Mouse (Mus musculus): Measurements from ENCODE around the gene Tpbgl.

Gene Tpbgl

DNA sequence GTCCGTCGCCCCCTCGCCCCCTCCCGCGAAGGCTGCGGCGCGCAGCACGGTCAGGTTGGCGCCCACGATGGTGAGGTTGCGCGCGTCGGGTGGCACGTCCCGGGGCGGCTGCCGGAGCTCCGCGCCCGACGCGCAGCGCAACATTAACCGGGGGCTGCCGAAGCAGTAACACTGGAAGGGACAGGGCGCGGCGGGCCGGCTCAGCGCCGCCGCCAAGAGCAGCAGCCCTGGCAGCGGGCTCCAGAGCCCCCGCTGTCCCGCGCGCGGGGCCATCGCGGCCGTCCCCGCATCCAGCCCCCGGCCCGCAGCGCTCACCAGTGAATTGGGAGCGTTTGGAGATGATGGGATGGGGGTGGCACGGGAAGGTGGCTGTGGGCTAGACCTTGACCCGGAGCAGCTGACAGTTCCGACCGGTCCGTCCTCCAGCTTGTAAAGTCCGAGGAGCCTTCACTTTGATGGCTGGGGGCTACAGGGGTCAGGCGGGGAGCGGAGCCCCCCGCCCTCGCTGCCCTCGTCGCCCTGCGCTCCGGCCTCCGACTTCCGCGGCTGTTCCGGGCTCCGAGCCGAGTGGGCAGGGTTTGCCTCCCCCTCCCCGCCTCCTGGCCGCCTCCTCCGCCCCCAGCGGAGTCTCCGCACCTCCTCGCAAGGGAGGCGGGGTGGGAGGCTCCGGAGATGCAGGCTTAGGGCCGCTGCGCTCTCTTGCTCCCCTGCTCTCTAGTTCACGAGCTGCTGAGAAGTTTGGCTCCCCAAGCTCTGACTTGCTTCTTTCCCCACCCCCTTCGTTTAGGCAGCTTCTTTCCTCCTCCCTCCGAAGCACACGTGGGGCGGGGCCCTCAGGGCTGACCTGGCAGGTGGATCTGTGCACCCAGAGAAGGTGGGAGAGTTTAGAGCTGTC is at the start of gene Tpbgl:
Gene Tpbgl (minus strand): TSS at position 728 of the 895 bp plus-strand sequence.
- peak in 1 of 2 experiments; percentile 13 for DNase-seq (ENCODE audit: low spot score in 2 of 2)

DNA sequence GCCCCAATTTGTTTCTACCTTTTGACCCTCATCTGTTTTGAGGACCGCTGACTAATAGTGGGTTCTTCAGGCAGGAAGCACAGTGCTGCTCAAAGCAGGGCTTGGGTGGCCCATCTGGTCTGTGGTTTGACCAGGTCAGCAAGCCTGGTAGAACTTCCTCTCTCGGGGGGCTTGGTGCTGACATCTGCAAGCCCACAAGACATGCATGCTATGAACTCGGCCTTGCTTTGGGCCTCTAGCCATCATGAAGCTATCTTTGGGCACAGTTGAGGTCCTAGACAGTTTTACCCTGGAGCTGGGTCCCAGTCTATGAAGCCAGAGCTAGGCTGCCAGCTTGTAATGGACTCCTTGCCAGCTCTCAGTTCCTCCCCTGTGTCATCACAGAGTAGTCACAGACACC is 48.0 kb upstream of the Tpbgl start:
- peak; percentile 15 to 25 for DNase-seq (ENCODE audit: low spot score in 2 of 2)

DNA sequence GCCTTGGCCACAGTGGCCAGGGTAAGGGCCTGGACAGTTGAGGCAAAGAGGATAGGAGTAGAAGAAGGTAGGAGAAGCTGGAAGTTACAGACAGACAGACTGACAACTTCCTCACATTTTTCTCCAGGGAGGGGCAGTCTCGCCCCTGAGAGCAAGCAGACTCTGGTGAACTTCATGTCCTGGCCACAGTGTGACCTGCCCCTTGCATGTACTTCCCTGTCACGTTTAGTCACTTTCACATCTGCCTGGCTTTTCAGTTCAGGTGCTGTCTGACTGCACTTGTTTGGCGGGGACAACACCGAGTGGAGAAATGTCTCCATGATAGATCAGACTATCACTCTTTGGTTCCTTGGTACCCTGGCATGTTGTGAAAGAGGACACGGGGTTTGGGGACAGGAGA is 47.3 kb upstream of the Tpbgl start:
- peak in 1 of 2 experiments; percentile 26 for DNase-seq (ENCODE audit: low spot score in 2 of 2)

DNA sequence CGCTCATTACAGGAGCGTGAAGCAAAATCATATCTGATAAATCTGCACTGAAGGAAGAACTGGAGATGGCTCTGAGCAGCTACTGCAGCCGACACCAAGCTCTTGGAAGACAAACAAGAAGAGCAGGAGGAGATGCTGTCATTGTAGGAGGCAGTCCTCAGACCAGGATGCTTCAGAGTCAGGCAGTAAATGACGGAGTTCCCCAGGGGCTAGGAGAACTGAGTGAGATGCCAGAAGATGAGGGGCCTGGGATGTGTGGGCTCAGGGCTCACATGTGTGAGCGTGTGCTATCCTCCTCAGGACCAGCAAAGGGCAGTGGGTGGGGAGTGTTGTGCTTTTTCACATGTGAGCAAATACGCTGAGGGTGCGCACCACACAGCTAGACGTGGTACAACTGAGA is 46.3 kb upstream of the Tpbgl start:
- DNase-seq (ENCODE audit: low spot score in 2 of 2) = no peak

DNA sequence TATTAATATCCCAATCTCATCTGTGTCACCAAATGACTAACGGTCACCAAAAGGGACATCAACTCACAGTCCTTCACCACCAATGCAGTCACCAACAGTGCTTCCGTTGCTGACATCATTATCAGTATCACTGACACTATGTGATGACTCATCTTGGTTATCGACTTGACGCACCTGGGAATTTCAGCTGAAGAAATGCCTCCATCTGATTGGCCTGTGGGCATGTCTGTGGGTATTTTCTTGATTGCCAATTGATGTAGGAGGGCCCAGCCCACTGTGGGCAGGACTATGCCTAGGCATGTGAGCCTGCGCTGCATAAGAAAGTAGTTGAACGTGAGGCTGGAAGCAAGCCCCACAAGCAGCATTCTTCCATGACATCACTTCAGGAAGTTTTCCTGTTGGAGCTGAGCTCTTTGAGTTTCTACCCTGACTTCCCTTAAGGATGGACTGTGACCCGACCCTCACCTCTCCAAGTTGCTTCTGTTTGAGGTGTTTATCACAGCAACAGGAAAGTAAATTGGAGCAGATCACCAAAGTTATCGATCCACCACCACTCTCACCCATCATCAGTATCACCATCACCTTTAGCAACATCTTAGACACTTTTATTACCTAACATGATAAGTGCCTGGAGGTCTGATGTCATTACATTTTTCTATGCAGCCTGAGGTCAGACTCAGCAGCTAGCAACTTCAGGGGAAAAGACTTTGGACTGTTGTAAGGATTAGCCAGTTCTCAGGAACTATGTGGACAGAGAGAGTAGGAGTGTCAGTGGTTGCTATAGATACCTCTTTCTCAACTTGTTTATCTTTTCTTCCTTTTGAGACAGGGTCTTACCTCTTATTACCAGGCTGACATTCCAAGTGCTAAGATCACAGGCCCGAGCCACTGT is 44.9 kb upstream of the Tpbgl start:
- DNase-seq (ENCODE audit: low spot score in 2 of 2) = peak in 1 of 2 experiments; percentile 21

DNA sequence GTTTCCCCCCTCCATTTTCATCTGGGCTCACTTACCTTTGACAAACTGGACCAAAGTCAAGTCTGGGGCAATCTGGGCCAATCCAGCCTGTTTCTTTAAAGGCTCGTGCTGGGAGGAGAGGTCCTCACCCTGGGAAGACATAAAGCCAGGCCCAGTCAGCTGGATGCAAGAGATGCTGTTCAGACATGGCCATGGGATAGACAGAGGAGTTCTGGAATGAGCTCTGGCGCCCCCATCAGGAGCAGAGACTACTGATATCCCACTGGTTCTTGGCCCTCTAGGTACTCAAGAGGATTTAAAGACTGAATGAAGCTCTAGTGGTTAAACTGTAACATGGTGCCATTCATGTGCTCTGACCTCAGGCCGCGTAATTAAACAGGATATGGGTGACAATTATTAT is 44.0 kb upstream of the Tpbgl start:
- DNase-seq (ENCODE audit: low spot score in 2 of 2) = no peak

DNA sequence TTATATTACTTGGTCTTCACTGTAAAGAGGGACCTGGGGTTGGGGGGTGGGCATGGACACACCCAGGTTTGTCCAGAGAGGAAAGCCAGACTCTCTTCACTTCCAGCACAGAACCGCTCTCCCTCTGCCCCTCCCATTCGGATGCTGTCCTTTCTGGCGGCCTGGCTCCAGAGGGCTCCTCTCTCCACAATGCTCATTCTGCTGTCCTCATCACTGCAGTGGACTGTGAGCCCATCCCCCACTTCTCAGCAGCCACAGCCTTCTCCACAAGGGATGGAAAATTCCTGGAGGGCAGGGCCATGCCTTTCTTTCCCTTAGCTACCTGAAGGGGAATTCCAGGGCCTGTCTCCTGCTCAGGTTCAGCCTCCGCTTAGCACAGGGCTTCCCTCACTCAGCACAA is 41.9 kb upstream of the Tpbgl start:
- no peak for DNase-seq (ENCODE audit: low spot score in 2 of 2)

DNA sequence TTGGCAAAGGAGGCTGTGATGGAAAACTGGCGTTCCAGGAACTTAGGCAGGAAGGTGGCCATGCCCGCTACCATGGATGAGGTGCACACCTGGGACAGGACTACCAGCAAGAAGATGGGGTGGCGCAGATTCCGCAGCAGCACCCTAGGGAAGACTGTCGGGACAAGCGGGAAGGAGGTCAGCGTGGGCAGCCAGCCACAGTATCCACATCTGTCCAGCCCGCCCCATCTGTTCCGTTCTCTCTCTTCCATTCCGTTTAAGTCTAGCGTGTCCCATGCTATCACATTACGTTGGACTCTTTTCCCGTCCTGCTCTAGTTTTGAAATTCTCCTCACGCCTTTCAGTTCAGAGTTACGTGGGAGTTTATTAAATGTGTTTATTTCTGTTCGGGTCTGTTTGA is 40.2 kb upstream of the Tpbgl start:
- no peak for DNase-seq (ENCODE audit: low spot score in 2 of 2)

DNA sequence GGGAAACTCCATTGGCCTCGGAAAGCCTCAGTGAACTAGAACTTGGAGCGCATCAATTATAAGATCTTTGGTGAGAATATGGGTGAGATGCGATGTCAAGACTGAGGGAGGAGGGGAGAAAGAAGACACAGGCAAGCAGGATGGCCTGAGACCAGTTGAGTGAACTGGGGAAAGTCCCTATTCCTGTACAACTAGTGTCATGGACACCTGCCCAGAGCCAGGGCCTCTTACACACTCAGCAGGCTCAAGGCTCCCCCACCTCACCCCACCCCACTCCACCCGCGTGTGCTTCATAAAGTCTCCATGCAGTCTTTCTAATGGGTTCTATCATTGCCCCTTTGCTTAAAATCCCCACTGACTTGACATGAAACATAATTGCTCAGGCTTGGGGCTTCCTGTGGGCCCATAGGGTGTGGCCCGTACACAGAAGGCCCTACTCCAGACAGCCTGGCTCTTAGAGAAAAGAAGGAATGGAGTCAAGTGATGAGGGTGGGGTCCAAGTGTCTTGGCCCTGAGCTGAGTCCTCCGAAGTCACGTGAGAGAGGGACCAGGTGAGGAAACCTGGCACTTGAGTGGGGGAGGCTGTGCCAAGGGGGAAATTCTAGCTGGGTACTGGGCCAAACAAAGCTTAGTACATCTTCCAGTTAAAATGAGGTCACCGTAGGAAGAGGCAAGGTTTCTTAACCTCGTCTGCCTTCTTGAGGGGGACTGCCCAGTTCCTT is 39.0 kb upstream of the Tpbgl start:
- no peak for DNase-seq (ENCODE audit: low spot score in 2 of 2)

DNA sequence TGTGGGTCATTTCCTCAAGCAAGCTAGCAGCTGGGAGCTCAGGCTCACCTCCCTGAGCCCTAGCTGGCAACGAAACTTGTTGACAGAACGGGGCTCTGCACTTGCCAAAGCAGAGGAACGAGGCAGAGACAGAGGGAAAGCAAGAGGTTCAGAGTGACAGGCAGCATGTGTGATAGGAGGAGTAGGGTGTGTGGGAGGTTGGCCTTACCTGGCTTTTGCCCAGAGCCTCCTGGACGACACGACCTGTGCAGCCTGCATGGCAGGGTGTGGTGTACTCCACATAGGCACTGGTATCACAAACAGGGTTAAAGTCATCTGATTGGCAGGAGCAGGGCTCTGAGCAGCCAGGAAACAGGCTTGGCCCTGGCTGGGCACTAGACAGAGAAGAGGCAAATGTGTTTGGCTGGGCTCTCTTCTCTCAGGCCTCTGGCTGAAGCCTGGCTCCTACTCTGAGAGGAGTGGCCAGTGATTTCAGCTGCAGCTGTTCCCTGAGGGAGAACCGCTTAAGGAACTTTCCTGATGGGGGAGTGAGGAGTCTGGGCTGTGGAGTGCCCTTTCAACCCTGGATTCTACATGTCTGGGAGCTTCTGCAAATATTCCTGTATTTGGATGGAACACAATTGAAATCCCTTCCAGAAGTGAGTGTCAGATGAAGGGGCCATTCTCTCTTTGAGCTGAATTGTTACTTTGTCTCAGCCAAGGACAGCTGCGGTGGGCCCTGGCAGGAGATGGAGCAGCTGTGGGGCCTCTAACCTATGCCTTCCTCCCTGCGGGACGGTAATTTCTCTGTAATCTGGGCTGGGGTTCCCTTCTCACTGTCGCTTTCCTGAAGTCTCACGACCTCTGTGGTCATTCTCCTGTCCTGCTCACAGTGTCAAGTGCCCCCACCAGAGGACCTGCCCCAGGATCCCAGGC is 37.9 kb upstream of the Tpbgl start:
- no peak for DNase-seq (ENCODE audit: low spot score in 2 of 2)

DNA sequence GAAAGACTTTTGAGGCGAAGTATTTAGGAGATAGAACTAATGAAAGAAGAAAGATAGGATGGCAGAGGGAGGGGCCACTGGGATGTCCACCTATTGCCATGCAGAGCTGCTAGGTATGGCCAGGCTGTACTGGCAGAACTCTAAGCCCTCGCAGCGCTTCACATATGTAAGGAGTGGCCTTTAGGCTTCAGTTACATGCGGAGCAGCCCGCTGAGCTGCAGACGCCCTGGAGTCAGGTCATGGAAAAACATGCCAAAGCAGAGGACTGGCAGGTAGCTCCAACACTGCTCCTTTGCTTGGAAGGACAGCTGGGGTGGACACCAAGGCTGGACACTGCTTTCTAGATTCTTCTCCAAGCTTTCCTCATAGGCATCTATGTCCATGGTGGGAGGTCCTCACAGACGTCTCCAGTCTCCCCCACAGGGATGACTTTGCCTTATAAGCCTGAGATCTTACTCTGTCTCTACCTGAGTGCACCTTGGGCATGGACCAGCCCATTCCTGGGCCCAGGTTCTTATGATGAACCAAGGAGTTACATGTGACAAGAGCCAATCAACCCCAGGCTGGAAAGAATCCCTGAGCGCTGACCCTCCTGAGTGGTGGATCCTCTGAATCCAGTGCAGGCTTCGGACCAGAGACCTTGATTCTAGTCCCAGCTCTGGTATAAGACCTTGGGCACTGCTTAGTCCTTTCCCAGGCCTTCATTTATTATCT is 36.8 kb upstream of the Tpbgl start:
- no peak for DNase-seq (ENCODE audit: low spot score in 2 of 2)

DNA sequence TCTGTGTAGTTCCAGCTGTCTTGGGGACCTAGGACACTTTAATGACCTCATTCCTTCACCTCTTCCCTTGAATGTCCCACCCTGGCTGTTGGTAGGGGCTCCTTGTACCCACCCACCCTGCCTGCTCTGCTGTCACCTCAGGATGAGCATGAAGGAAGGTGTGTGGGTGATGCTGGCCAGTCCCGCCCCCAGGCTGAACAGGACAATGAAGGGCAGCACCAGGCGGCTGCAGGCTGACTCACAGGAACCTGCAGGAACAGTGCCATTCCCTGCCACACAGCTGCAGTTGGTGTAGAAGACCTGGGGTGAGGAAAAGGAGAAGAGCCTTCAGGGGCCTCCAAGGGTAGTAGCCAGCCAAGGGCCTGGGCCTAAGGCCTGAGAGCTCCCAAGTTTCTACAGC is 35.4 kb upstream of the Tpbgl start:
- no peak for DNase-seq (ENCODE audit: low spot score in 2 of 2)

DNA sequence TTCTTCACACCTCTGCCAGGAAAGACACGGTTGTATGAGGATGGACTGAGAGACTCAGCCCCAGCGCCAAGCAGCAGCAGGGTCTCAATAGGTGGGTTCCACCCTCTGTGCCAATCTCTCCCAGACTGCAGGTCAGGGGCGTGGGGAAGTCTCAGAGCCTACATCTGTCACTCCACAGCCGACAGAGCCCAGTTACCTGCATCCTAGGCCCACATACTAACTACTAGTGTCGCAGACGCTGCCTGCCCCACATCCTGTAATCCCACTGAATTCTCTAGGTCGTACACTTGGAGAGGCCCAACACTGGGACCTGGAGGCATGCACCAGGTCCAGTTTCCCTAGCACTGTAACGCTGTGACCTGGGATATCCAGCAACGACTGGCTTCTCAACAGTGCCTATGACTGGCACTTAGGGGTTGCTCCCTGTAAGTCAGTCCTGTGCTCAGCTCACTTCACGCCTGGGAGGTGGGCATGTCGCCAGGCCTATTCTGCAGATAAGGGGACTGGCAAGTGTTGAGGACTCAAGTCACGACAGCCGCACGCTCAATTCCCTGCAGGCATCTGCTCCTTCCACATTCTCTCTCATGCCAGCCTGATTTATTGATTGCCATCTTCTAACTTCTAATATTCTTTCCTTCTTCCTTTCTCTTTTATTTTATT is 34.8 kb upstream of the Tpbgl start:
- no peak for DNase-seq (ENCODE audit: low spot score in 2 of 2)

DNA sequence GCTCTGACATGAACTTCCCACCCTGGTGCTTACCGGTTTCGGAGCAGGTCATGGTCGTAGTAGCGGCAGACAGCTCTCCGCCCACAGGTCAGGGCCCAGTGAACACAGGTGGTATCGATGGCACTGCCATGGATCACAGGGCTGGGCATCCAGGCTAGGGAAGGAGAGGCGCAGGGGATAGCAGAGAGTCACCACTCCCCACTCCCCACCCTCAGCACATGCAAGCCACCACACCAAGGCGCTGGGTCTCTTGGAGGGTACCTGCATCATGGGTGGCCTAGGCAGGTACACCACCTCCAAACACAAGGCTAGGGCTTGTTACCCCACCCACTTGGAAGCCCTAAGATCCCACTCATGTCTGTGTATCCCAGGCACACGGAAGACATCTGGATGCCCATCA is 34.2 kb upstream of the Tpbgl start:
- no peak for DNase-seq (ENCODE audit: low spot score in 2 of 2)

DNA sequence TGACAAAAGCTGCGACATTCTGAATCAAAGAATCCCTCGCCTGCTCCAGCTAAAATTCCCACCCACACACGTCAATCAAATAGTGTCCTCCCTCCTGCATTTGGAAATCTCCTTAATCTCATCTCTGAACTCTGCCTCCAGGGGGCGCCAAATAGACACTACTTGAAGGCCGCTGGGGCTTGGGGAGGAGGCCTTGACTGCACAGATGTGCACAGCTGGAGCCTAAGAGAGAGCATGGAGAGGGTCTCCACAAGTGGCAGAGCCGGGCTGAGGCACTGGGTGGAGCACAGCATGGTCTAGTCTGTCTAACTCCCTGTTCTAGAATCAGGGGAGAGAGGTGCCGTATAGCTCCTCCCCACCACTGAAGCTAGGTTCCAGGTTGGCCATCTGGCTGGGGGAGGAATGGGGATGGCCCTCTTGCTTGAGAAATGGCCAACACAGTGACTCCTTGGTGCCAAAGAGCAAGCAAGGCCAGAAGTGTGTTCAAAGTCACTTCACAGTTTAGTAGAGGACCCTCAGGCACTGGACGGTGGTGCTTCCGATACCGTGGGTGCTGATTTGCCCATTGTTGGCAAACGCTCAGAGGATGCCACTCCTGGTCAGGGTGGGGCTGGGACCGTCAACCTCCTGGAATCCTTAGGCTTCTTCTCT is 32.6 kb upstream of the Tpbgl start:
- peak; percentile 61 to 72 for DNase-seq (ENCODE audit: low spot score in 2 of 2)

DNA sequence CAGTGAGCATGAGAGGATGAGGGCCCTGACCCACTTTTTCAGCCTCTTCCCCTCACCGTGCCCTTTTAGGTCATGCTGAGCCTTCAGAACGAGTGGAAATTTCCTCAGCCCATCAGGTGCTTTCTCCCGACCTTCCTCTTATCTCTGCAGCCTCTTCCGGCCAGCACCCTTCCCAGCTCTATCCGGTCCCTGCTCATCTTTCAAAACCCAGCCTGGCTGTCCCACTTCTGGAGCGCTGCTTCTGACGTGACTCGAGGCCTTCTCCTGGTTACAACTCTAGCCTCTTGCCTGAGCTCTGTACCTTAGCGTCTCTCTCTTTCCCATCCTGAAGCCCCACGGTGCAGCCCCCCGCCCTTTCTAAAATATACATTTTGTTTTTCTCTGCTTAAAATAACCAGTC is 27.3 kb upstream of the Tpbgl start:
- no peak for DNase-seq (ENCODE audit: low spot score in 2 of 2)

DNA sequence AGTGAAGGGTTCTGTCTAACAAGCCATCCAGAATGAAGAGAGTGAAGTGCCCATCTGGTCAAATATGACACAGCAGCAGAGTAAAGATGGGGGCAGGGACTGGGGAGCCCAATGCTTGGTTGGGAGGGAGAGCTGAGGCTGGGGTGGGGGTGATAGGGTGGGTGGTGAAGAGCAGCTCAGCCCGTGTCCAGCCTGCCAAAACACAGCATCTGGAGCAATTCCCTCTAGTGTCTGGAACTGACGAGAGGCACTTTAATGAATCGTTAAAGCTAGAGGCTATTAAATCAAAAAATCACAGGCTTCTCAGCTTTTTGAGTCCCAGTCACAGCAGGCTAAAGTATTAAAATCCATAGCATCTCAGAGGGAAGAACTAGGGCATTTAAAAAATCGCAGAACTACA is 22.7 kb upstream of the Tpbgl start:
- DNase-seq (ENCODE audit: low spot score in 2 of 2) = no peak

DNA sequence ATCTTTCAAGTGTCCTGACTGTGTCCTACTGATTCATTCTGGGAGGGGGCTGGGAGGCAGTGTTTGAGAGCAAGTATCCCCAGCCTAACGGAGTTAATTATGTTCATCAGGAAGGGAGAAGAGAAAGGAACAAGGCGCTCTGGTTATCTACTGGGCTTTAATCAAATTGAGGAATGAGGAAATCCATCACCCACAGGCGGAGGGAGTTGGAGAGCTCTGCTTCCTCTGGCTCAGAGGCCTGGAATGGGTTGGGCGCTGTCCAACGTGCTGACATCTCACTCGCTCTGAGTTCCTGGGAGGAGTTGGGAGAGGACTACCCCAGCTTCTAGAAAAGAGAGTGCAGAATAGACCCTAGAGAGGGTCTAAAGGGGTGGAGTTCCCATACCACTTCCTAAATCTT is 21.7 kb upstream of the Tpbgl start:
- no peak for DNase-seq (ENCODE audit: low spot score in 2 of 2)

DNA sequence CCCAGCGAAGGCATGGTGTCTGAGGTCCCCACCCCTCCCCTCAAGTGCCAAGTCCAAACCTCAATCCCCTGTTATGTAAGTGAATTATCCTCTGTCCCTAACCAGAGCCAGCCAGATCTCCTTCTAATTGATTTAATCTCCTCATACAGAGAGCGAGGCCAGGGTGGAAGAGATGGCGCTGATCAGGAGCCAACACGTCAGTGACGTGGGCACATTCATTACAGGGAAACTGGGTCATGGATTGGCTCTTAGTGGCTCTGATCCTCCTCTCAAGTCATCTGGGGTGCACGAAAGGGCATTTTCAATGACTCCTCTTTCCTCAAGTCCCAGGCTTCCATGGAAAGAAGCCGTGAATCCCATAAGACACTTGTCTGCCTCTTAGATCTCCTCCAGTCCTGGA is 17.8 kb upstream of the Tpbgl start:
- no peak for DNase-seq (ENCODE audit: low spot score in 2 of 2)
